Mouse (Mus musculus): ENCODE measurements around the gene Cfdp1. TPM values are rescaled to one million over a fixed set of nuclear protein-coding genes. Genes with fewer than 3 reads are reported as not detected.

Cfdp1 gene
- polyA plus RNA-seq, 1 experiment from 2014 or later: 173 TPM

GRCm38 (mm10) chr8:111820018-111820417 is 34.1 kb downstream of the Cfdp1 start:
- Histone ChIP-seq H3K4me1 (ENCODE audit: control insufficient read depth, insufficient read depth, low read length) (peaks cover 7% of the 10 kb centered on the region), H3K9me3 (replicated peaks; ENCODE audit: control insufficient read depth, low read length) (no peaks in the 10 kb centered on the region), H3K9ac (ENCODE audit: low read depth, low read length) (no peak overlapping the region), H3K4me3 (ENCODE audit: low read depth, low read length) (no peak overlapping the region), H3K27ac (ENCODE audit: low read depth, low read length) (no peak overlapping the region), H3K4me2 (no peak overlapping the region), H3K36me3 (ENCODE audit: control insufficient read depth, insufficient read depth, low read length) (peaks cover 9% of the 10 kb centered on the region), H3K27me3 (ENCODE audit: control insufficient read depth, insufficient read depth, low read length) (no peaks in the 10 kb centered on the region)
- WGBS (ENCODE audit: insufficient replicate concordance): 81% methylated on average over 12 of the region's 12 CpGs
- ATAC-seq (replicated peaks; ENCODE audit: insufficient number of reproducible peaks, low FRiP score, low TSS enrichment): no peak

DNA sequence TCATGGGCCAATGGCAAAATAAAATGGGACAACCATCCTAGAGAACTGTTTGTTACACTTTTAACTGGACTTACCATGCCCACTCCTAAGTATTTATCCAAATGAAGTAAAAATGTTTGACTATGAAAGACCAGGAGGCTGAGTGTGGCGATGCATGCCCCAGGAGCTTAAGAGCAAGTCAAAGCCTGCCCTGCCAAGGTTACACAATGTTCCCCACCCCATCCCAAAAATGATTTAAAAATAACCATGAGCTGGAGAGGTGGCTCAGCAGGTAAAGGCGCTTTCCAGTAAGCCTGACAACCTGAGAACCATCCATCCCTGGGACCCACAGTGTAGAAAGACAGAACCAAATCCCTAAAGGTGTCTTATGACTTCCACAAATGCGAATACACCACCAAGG is 35.5 kb downstream of the Cfdp1 start:
- Histone ChIP-seq H3K4me1 (ENCODE audit: control insufficient read depth, insufficient read depth, low read length) (peaks cover 7% of the 10 kb centered on the region), H3K4me2 (no peak overlapping the region), H3K27ac (ENCODE audit: low read depth, low read length) (no peak overlapping the region), H3K36me3 (ENCODE audit: control insufficient read depth, insufficient read depth, low read length) (peaks cover 11% of the 10 kb centered on the region), H3K4me3 (ENCODE audit: low read depth, low read length) (no peak overlapping the region), H3K9ac (ENCODE audit: low read depth, low read length) (no peak overlapping the region), H3K27me3 (ENCODE audit: control insufficient read depth, insufficient read depth, low read length) (no peaks in the 10 kb centered on the region), H3K9me3 (replicated peaks; ENCODE audit: control insufficient read depth, low read length) (no peaks in the 10 kb centered on the region)
- WGBS (ENCODE audit: insufficient replicate concordance): 89% methylated on average over 3 of the region's 3 CpGs
- ATAC-seq (replicated peaks; ENCODE audit: insufficient number of reproducible peaks, low FRiP score, low TSS enrichment): no peak

GRCm38 (mm10) chr8:111815078-111815477 is 39.0 kb downstream of the Cfdp1 start:
- H3K4me1 ChIP-seq (ENCODE audit: control insufficient read depth, insufficient read depth, low read length): peaks cover 7% of the 10 kb centered on the region
- H3K9ac ChIP-seq (ENCODE audit: low read depth, low read length): no peak overlapping the region
- no peaks in the 10 kb centered on the region for H3K27me3 ChIP-seq (ENCODE audit: control insufficient read depth, insufficient read depth, low read length)
- H3K4me2 ChIP-seq: no peak overlapping the region
- WGBS (ENCODE audit: insufficient replicate concordance): 86% methylated on average over 4 of the region's 4 CpGs
- no peaks in the 10 kb centered on the region for H3K9me3 ChIP-seq (replicated peaks; ENCODE audit: control insufficient read depth, low read length)
- no peak overlapping the region for H3K4me3 ChIP-seq (ENCODE audit: low read depth, low read length)
- ATAC-seq (replicated peaks; ENCODE audit: insufficient number of reproducible peaks, low FRiP score, low TSS enrichment): no peak
- peaks cover 6% of the 10 kb centered on the region for H3K36me3 ChIP-seq (ENCODE audit: control insufficient read depth, insufficient read depth, low read length)
- H3K27ac ChIP-seq (ENCODE audit: low read depth, low read length): no peak overlapping the region

- H3K4me1 ChIP-seq (ENCODE audit: control insufficient read depth, insufficient read depth, low read length): peaks cover 5% of the 10 kb centered on the region
- H3K9ac ChIP-seq (ENCODE audit: low read depth, low read length): no peak overlapping the region
- no peak overlapping the region for H3K4me3 ChIP-seq (ENCODE audit: low read depth, low read length)
- no peaks in the 10 kb centered on the region for H3K27me3 ChIP-seq (ENCODE audit: control insufficient read depth, insufficient read depth, low read length)
- H3K9me3 ChIP-seq (replicated peaks; ENCODE audit: control insufficient read depth, low read length): no peaks in the 10 kb centered on the region
- 95% methylated on average over 9 of the region's 9 CpGs for WGBS (ENCODE audit: insufficient replicate concordance)
- no peak overlapping the region for H3K27ac ChIP-seq (ENCODE audit: low read depth, low read length)
- H3K4me2 ChIP-seq: no peak overlapping the region
- H3K36me3 ChIP-seq (ENCODE audit: control insufficient read depth, insufficient read depth, low read length): peaks cover 6% of the 10 kb centered on the region; the same call in 1 of the 2 replicates
- no peak for ATAC-seq (replicated peaks; ENCODE audit: insufficient number of reproducible peaks, low FRiP score, low TSS enrichment)
These were observed 40.3 kb downstream of the Cfdp1 start for GRCm38 (mm10) chr8:111813818-111814217.

- no peak for ATAC-seq (replicated peaks; ENCODE audit: insufficient number of reproducible peaks, low FRiP score, low TSS enrichment)
- Histone ChIP-seq H3K4me2 (no peak overlapping the region), H3K4me1 (ENCODE audit: control insufficient read depth, insufficient read depth, low read length) (peaks cover 3% of the 10 kb centered on the region; the same call in 1 of the 2 replicates), H3K9me3 (replicated peaks; ENCODE audit: control insufficient read depth, low read length) (no peaks in the 10 kb centered on the region), H3K27me3 (ENCODE audit: control insufficient read depth, insufficient read depth, low read length) (no peaks in the 10 kb centered on the region), H3K4me3 (ENCODE audit: low read depth, low read length) (no peak overlapping the region), H3K27ac (ENCODE audit: low read depth, low read length) (no peak overlapping the region), H3K9ac (ENCODE audit: low read depth, low read length) (no peak overlapping the region), H3K36me3 (ENCODE audit: control insufficient read depth, insufficient read depth, low read length) (peaks cover 6% of the 10 kb centered on the region; the same call in 1 of the 2 replicates)
- 64% methylated on average over 1 of the region's 1 CpGs for WGBS (ENCODE audit: insufficient replicate concordance)
These were observed 41.3 kb downstream of the Cfdp1 start for GRCm38 (mm10) chr8:111812835-111813234.

GRCm38 (mm10) chr8:111810656-111811336 is 43.3 kb downstream of the Cfdp1 start:
- 0 out of 2 replicates have a peak, but pooled peaks have one; percentile 31 for ATAC-seq (replicated peaks; ENCODE audit: insufficient number of reproducible peaks, low FRiP score, low TSS enrichment)
- Histone ChIP-seq H3K4me1 (ENCODE audit: control insufficient read depth, insufficient read depth, low read length) (peaks cover 7% of the 10 kb centered on the region; the same call in 1 of the 2 replicates), H3K9me3 (replicated peaks; ENCODE audit: control insufficient read depth, low read length) (no peaks in the 10 kb centered on the region), H3K9ac (ENCODE audit: low read depth, low read length) (no peak overlapping the region), H3K27ac (ENCODE audit: low read depth, low read length) (no peak overlapping the region), H3K36me3 (ENCODE audit: control insufficient read depth, insufficient read depth, low read length) (peaks cover 6% of the 10 kb centered on the region; the same call in 1 of the 2 replicates), H3K27me3 (ENCODE audit: control insufficient read depth, insufficient read depth, low read length) (no peaks in the 10 kb centered on the region), H3K4me2 (no peak overlapping the region), H3K4me3 (ENCODE audit: low read depth, low read length) (no peak overlapping the region)
- 83% methylated on average over 2 of the region's 2 CpGs for WGBS (ENCODE audit: insufficient replicate concordance)

DNA sequence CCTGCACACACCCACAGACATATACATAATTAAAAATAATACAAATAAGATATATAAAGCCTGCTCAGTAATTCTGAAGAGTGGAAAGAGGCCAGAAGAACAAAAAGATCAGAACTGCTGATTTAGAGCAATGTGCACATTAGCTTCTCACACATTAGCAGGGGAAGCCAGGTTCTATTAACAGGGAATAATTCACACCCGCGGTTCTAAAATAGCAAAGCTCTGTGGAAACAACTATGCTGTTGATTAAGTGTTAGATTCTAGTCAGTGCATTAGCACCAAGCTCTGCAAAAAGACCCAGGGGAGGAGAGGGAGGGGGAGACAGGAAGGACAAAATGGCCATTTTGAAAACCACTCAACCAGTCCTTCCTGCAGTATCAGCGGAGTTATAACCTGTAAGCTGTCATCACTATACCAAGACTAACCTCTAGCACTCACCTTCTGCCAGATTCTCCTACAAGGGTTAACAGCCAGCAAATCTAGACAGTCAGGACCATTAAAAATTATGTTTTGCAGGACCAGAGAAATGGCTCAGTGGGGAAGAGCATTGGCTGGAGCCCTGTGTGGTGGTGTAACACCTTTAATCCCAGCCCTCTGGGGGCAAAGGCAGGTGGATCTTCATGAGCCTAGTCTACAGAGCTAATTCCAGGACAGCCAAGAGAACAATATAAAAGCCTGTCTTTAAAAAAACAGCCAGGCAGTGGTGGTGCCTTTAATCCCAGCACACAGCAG is 45.0 kb downstream of the Cfdp1 start:
- no peak overlapping the region for H3K4me2 ChIP-seq
- H3K9ac ChIP-seq (ENCODE audit: low read depth, low read length): no peak overlapping the region
- no peak for ATAC-seq (replicated peaks; ENCODE audit: insufficient number of reproducible peaks, low FRiP score, low TSS enrichment)
- peaks cover 3% of the 10 kb centered on the region; the same call in 1 of the 2 replicates for H3K36me3 ChIP-seq (ENCODE audit: control insufficient read depth, insufficient read depth, low read length)
- no peaks in the 10 kb centered on the region for H3K27me3 ChIP-seq (ENCODE audit: control insufficient read depth, insufficient read depth, low read length)
- peaks cover 10% of the 10 kb centered on the region for H3K4me1 ChIP-seq (ENCODE audit: control insufficient read depth, insufficient read depth, low read length)
- H3K27ac ChIP-seq (ENCODE audit: low read depth, low read length): no peak overlapping the region
- H3K4me3 ChIP-seq (ENCODE audit: low read depth, low read length): no peak overlapping the region
- WGBS (ENCODE audit: insufficient replicate concordance): 81% methylated on average over 3 of the region's 3 CpGs
- no peaks in the 10 kb centered on the region for H3K9me3 ChIP-seq (replicated peaks; ENCODE audit: control insufficient read depth, low read length)

DNA sequence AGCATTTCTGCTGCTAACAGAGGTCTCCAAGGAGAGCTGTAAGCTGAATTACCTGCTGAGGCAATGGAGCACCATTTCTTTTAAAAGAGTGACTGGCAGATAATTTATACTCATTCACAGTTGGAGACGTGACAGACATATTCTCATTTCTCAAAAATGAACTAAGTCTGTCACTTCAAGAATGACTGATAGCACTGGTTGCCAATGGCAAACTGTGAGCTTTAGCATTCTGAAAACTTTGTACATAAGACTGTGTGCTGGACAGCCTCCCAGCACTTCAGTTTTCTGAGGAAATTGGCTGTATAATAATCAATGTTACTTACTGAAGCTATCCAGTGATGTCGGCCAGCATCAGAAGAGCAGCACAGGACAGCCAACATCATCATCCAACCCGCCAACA is 46.1 kb downstream of the Cfdp1 start:
- Histone ChIP-seq H3K36me3 (ENCODE audit: control insufficient read depth, insufficient read depth, low read length) (no peaks in the 10 kb centered on the region), H3K4me1 (ENCODE audit: control insufficient read depth, insufficient read depth, low read length) (peaks cover 20% of the 10 kb centered on the region), H3K27ac (ENCODE audit: low read depth, low read length) (no peak overlapping the region), H3K4me2 (no peak overlapping the region), H3K4me3 (ENCODE audit: low read depth, low read length) (no peak overlapping the region), H3K27me3 (ENCODE audit: control insufficient read depth, insufficient read depth, low read length) (no peaks in the 10 kb centered on the region), H3K9me3 (replicated peaks; ENCODE audit: control insufficient read depth, low read length) (no peaks in the 10 kb centered on the region), H3K9ac (ENCODE audit: low read depth, low read length) (no peak overlapping the region)
- 90% methylated on average over 3 of the region's 3 CpGs for WGBS (ENCODE audit: insufficient replicate concordance)
- no peak for ATAC-seq (replicated peaks; ENCODE audit: insufficient number of reproducible peaks, low FRiP score, low TSS enrichment)

Data from heart, embryonic 11.5 days (tissue).